ENCODE assay signal across 8 mouse cellular contexts in the genomic region with DNA sequence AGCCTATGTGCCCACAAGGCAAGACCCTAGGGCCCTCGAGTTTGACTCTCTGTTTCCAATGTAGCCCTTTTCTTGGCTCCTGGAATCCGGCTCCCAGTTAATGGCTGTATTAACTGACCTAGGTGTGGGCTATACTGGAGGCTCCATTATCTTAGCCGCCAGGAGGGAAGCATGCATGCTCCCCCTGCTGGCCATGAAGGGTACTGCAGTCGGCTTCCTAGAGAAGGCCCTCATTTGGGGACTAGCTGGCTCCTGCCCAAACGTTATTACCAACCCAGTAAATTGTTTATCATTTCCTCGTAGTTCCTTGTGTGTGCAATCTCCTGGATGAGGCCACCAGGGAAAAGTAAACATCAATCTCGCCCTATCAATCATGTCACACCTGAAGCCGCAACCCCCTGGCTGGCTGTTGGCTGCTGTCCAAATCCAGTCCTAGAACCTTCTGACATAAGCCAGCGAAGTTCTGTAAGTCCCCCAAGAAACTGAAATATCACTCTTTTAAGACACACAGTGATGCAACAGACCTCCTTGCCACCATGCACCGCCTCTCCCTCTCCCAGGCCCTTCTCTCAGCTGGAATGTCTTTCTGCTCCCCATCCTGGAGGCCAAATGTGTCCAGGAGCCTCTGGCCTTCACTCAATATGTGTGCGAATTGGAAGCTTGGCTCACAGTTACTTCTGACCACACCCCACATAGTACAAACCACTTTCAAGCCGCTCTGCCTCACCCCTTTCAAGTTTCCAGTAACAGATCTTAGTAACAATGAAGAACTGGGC. TPM values are rescaled to one million over a fixed set of nuclear protein-coding genes. Genes with fewer than 3 reads are reported as not detected.
DNase-seq lines count a peak whose midpoint lies in the region; ATAC-seq lines count a peak whose summit lies in the region.

No protein-coding gene starts in this region.

- H3K36me3 ChIP-seq in intestine, embryonic 16.5 days (ENCODE audit: control insufficient read depth, insufficient read depth, low read length) = no peaks in the 10 kb centered on the region
- no peaks in the 10 kb centered on the region for H3K36me3 ChIP-seq in liver, embryonic 11.5 days (ENCODE audit: control insufficient read depth, insufficient read depth, low read length)
- no peaks in the 10 kb centered on the region for H3K36me3 ChIP-seq in neural tube, embryonic 12.5 days

- no peaks in the 10 kb centered on the region for H3K9me3 ChIP-seq in intestine, embryonic 16.5 days (ENCODE audit: control insufficient read depth, low read length)
- H3K9me3 ChIP-seq in liver, embryonic 11.5 days (ENCODE audit: control insufficient read depth, low read length) = no peaks in the 10 kb centered on the region
- H3K9me3 ChIP-seq in neural tube, embryonic 12.5 days = no peaks in the 10 kb centered on the region

- peak; percentile 91 for ATAC-seq in intestine, embryonic 16.5 days
- no peak for ATAC-seq in liver, embryonic 11.5 days (replicated peaks; ENCODE audit: low FRiP score)
- peak; percentile 25; the same call in 1 of the 2 replicates for ATAC-seq in neural tube, embryonic 12.5 days (ENCODE audit: low FRiP score, low read depth)

- H3K4me2 ChIP-seq in intestine, embryonic 16.5 days (ENCODE audit: low read depth, low read length) = no peak overlapping the region
- no peak overlapping the region for H3K4me2 ChIP-seq in liver, embryonic 11.5 days
- no peak overlapping the region for H3K4me2 ChIP-seq in neural tube, embryonic 12.5 days (replicated peaks)

- no peaks in the 10 kb centered on the region for H3K27me3 ChIP-seq in intestine, embryonic 16.5 days (replicated peaks; ENCODE audit: control insufficient read depth, insufficient read depth, low read length)
- H3K27me3 ChIP-seq in liver, embryonic 11.5 days (replicated peaks; ENCODE audit: control insufficient read depth, insufficient read depth, low read length) = peaks cover 1% of the 10 kb centered on the region; the same call in 1 of the 2 replicates
- peaks cover 3% of the 10 kb centered on the region; the same call in 1 of the 2 replicates for H3K27me3 ChIP-seq in neural tube, embryonic 12.5 days (replicated peaks)

- H3K4me3 ChIP-seq in intestine, embryonic 16.5 days (ENCODE audit: low read length) = no peak overlapping the region
- H3K4me3 ChIP-seq in liver, embryonic 11.5 days (ENCODE audit: low read depth, low read length) = no peak overlapping the region
- no peak overlapping the region for H3K4me3 ChIP-seq in neural tube, embryonic 12.5 days

- no peak overlapping the region for H3K27ac ChIP-seq in intestine, embryonic 16.5 days (ENCODE audit: low read length)
- H3K27ac ChIP-seq in liver, embryonic 11.5 days (ENCODE audit: low read depth, low read length) = no peak overlapping the region
- no peak overlapping the region for H3K27ac ChIP-seq in neural tube, embryonic 12.5 days

- peak; percentile 27 for DNase-seq in spleen, adult 12 weeks (ENCODE audit: low spot score)
- no peak for DNase-seq in spleen, postnatal 36 days (ENCODE audit: low spot score in 2 of 2)
- peak; percentile 63 for DNase-seq in cerebellum, adult 9-10 months
- DNase-seq in forelimb bud, embryonic 11.5 days (ENCODE audit: low read depth, low spot score) = peak; percentile 79
- peak; percentile 65 for DNase-seq in liver, embryonic 11.5 days (ENCODE audit: low spot score)
- peak; percentile 42 for DNase-seq in thymus, postnatal 25 days

- H3K9ac ChIP-seq in intestine, embryonic 16.5 days (ENCODE audit: low read depth, low read length) = no peak overlapping the region
- H3K9ac ChIP-seq in liver, embryonic 11.5 days (ENCODE audit: low read depth, low read length) = no peak overlapping the region
- H3K9ac ChIP-seq in neural tube, embryonic 12.5 days = no peak overlapping the region

- 23% methylated on average over 12 of the region's 12 CpGs for WGBS in intestine, embryonic 16.5 days
- WGBS in liver, embryonic 11.5 days = 38% methylated on average over 12 of the region's 12 CpGs
- 43% methylated on average over 12 of the region's 12 CpGs for WGBS in neural tube, embryonic 12.5 days

- peaks cover 5% of the 10 kb centered on the region; the same call in 1 of the 2 replicates for H3K4me1 ChIP-seq in intestine, embryonic 16.5 days (ENCODE audit: control insufficient read depth, insufficient read depth, low read length)
- H3K4me1 ChIP-seq in liver, embryonic 11.5 days (replicated peaks; ENCODE audit: control insufficient read depth, insufficient read depth, low read length) = no peaks in the 10 kb centered on the region
- no peaks in the 10 kb centered on the region for H3K4me1 ChIP-seq in neural tube, embryonic 12.5 days

RNA-seq across cellular contexts. Expression of gene Tjp1, which starts 7.6 kb away (rescaled TPM):
- polyA plus RNA-seq in intestine, embryonic 16.5 days (2015; fragmentation: Nextera tagmentation; extraction: Ambion mirVana) = 17.4 and 19.4 TPM in 2 replicates
- polyA plus RNA-seq in liver, embryonic 11.5 days (2014; fragmentation: Nextera tagmentation; extraction: Ambion mirVana) = 14.4 and 15.0 TPM in 2 replicates
- polyA plus RNA-seq in neural tube, embryonic 12.5 days (2016; fragmentation: Nextera tagmentation; extraction: Ambion mirVana) = 25.6 and 27.4 TPM in 2 replicates

Comparison
In these comparisons a context has a peak if more than half of its experiments do, and no peak if none do; other contexts are left out.
1. DNase-seq: peak in spleen, adult 12 weeks (single experiment), cerebellum, adult 9-10 months (single experiment), forelimb bud, embryonic 11.5 days (single experiment), liver, embryonic 11.5 days (single experiment) and thymus, postnatal 25 days (single experiment); none in spleen, postnatal 36 days (0 of 2).